Mouse (Mus musculus) heart, postnatal 36 days (tissue): ENCODE measurements at regions not wholly inside any gene's neighbourhood (a gene's known extent, or its start where the extent isn't known, plus 50 kb on each side); places are given as distances from the start of the nearest gene placed in this dataset.

Source experiments
- DNase-seq, 2 experiments: peaks; one replicate each; pipeline ENCODE4 v3.0.0; 2021 to 2022
- intact Hi-C: fragments of 180-260 bp; cut with DNase I; formaldehyde crosslinking; loops from one replicate; pipeline ENCODE4 v1.15.1; 2025

DNA sequence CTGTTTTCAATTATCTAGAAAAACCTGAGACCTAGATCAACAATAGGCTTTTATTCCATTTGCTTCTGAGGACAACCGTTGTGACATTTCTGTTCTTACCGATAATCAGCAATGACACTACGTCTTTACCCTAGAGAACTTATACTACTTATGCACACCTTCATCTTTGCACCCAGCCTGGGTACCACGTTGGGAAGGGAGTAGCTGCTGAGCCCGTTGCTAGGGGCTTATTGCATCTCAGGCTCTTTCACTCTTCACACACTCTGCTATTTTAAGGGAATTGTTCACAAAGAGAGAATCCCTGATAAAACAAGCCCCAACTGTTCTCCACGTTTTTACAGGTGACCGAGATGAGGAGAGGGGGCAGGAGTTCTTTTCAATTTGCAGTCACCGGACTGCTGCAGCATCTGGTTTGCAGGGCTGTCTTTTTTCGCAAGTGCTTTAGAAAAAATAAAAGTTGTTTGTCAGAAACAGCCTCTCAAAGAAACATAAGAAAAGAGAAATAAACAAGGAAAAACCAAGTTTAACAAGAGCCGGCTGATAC, 306.1 kb upstream of the Adgrl2 start:
- intact Hi-C loops, result no loop called here
- DNase-seq, result no peak

DNA sequence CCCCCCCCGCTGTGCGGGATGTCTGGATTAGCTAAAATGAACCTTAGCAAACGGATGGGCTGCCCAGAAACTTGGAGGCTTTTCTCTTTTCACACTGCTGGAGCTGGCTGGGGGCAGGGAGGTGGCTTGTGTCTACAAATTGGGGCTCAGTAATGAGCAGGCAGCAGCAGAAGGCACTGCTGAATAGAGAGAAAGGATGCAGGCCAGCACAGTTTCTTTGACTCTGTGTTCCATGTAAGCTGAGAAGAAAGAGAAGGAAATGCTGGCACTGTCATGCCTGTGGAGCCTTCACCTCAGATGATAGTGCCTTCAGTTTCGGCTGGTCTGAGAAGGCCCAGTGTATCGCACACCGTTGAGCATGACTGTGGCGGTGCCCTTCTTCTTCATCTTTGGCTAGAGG, 305.6 kb upstream of the Adgrl2 start:
- DNase-seq, result no peak
- intact Hi-C loops, result no loop called here

DNA sequence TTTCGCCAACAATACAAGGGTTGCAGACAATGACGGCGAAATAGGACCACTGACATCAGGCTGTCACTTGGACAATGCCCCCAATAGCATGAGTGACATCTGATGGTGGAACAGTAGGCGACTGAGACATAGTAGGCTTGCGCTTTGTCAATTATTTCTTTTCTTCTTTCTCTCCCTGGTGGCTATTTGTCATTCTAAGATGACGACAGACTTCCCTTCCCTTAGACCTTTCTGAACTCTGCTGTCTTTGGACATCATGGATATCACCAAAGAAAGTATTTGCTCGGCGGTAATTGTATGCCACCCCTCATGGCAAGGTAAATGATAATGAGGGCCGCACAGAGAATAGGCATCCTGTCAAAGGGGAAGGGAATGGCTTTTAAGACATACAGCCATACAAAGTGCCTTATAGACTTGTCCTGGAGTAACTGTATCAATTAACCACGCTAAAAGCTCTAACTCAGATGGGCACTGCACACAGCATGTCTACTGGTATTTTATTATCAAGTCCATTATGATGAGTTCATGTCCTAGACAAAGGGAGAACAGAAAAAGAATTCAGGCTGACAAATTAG, 305.0 kb upstream of the Adgrl2 start:
- no peak for DNase-seq
- intact Hi-C loops, result no loop called here

DNA sequence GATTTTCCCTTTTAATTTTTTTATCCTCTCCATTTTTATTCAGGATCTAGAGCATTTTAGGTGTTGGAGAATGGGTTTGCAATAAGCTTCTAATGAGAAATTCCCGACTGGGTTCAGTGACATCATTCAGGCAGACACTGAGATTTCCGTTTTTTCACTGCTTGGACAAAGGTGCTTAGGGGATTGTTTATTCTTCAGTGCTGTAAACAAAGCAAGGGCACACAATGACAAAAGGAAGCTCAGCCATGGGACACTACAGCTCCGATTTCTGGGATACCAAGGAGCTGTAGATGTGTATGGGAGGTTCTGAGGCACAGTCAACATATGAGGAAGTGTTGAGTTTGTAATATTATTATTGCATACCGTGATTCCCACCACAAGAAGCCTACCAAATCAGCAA, 304.1 kb upstream of the Adgrl2 start:
- intact Hi-C loops, result no loop called here
- DNase-seq, result no peak

DNA sequence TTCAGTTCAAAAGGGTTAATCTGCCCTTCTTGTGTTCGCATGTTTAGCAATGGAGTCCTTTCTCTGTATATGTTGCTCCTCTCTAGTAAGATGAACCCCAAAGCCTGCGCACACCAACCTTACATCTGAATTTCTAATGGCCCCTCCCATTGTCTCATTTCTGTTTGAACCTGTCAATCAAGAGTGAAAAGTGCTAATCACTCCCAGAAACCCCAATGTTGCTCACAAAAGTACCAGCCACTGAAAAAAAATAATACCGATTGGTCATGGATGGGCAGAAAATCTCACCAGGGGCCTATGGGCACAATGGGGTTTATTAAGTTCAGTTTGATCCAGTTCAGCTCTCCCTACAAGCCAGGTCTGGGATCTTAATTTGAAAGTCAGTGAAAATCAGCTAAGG, 302.1 kb upstream of the Adgrl2 start:
- DNase-seq, result no peak

DNA sequence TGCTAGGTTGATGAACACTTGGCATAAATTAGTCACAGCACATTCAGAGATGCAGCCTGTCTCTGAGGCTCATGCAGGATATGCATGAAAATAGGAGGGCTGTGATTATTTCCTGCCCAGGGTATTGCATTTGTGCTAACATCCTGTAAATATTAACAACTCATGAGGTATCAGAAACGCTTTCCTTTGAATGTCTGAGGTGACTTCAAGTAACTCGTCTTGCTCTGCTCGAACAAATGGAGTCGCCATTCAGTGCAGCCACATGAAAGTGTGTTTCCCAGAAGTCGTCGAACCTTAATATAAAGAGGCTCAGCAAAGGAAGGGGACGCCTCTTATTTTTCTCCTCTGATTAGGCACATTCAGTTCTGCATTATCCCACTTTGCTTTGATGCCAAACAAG, 301.1 kb upstream of the Adgrl2 start:
- intact Hi-C loops, result no loop called here

More for the DNA sequence above, 302.1 kb upstream of the Adgrl2 start:
- intact Hi-C loops, result no loop called here

DNA sequence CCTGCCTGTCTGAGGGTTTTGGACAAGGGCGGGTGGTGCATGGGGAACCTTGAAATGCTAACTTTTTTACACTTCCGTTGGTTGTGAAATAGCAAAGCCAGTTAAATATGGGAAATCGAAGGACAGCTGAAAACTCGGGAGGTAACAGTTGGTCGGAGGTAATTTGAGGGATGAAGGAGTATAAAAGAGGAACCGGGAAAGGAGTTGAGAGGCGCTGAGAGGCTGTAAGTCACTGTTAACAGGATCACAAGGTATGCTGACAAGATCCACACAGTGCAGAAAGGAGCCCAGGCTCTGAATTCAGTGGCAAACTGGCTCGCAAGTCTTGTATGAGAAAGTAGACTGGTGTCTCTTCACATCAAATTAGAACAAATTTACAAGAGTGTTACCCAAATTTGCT, 299.9 kb upstream of the Adgrl2 start:
- DNase-seq, result no peak
- intact Hi-C loops, result no loop called here

More for the DNA sequence above, 301.1 kb upstream of the Adgrl2 start:
- DNase-seq, result no peak

DNA sequence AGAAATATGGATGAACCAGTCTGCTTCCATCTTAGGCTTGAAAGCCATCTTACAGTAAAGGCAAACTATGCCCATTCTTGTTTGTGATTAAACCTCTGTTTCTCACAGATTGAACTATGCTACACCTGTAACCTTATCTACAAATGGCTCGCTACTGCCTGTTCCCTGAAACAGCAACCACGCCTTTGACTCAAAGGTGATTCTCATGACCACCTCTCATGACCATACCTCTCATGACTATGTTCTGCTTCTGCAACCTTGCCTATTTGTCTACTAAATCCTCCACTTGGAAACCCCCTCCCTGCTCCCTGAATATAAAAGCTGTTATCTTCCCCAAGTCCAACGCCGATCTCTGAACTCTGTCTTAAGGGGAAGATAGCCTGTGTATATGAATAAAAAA, 296.7 kb upstream of the Adgrl2 start:
- intact Hi-C loops, result no loop called here

DNA sequence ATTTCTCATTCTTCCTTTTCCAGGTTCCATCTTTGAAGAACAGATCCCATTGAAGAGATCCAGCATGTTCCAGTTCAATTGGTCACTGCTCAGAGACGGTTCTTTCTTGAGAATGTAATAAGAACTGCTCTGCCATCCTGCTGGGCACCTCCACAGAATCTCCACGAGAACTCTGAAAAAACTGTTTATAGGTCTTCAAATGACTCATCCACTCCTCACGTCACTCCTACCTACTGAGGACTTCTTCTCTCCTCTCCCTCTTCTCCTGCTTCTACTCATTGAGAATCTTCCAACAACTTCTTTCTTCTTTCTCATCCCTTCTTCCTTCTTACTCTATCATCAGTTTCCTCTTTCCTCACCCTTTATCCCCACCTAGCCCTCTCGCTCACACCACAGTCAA, 294.6 kb upstream of the Adgrl2 start:
- intact Hi-C loops, result no loop called here
- DNase-seq, result no peak

More for the DNA sequence above, 296.7 kb upstream of the Adgrl2 start:
- DNase-seq, result no peak

DNA sequence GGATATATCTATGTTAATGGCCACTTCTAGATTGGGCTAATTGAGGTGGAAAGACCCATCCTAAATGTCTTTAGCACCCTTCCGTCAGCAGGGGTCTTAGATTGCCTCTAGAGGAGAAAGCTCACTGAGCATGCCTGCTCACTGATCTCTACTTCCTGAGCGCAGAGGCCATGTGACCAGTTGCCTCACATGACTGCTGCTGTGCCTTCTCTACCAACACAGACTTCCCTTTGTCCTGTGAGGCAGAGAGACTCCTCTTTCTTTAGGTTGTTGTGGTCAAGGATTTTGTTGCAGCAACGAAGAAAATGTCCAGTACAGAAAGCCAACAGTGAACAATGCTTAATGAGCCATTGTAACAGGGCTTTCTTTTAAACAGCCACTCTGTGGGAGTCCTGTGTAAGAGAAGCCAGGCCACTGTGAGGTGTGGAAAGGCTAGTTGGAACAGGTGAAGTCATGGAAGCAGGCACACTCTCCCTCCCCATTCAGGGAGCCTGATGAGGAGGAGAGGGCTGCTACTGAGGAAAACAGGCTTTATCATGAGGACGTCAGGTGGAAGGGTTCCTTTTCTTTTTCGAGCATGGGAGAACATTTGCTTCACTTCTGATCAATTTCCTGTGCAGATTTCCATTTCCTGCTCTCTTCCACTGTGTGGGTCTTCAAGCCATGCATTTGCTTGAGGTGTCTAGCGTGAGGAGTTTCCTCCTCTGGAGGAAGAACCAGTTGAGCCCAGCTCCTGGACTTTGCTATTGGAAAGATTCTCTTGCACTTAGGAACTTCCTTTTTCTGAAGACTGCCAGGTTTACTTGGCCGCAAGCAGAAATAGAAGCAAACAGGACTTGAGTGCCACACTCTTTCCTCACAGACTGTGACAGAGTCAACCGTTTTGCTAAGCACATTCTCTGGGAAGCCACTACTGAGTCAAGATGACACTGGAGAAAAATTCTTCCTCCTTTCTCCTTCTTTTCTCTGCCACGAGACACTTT, 290.7 kb upstream of the Adgrl2 start:
- intact Hi-C loops, result no loop called here
- DNase-seq, result no peak

DNA sequence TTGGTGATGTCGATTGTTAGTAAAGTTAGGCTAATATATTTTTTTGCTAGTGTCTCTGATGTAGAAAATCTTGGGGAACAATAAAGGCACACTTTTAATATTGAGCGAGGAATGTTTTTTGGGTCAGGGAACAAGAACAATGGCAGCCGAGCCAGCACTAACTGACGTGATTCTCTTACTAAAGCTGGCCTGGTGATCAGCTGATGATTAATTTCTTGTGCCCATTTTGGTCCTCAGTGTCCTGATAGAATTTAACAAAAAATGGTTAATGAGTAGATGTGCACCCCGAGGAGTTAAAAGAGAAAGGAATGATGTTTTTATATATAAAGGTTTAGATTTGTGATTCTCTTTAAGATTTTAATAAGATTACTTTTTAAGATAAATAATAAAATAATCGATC, 289.0 kb upstream of the Adgrl2 start:
- intact Hi-C loops, result no loop called here

DNA sequence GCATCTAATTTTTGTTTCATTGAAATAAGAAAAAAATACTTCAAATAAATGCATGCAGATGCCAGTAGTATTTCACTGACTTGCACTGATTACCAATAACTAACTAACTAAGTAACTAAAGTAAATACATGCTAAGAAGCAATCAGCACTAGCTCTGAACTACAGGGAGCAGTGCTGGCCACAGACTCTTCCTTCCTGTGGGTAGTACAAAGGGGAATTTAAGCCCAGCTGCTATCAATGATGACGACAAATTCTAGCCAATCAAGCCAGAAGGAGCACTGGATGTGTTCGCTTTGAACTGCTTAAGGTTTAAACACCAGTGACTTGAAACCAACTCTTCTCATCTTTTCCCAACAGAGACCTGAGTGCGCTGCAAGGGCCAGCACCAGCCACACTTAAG, 287.5 kb upstream of the Adgrl2 start:
- intact Hi-C loops, result no loop called here
- no peak for DNase-seq

More for the DNA sequence above, 289.0 kb upstream of the Adgrl2 start:
- DNase-seq, result no peak

DNA sequence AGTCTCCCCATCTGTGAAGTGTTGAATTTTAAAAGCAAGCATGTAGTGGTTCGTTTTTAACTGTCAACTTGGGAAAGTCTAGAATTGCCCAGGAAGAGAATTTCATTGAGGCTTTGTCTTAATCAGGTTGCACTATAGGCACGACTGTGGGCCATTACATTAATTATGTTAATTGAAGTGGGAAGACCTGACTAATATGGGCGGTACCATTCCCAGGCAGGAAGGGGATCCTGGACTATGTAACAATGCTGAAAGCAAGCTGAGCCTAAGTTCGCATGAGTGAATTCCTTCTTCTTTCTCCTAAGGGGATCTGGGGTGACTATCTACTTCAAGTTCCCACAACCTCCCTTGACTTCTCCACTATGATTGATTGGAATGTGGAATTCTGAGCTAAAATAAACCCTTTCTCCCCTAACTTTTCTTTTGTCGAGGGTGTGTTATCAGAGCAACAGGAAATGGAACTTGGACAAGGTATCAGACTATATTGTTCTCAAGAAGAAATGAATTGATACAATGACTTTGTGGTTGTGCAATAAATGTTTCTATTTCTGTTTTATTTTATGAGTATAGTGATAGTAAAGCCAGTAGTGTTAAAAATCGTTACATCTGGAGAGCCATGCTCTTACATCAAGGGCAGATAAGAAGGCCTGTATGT, 285.2 kb upstream of the Adgrl2 start:
- DNase-seq, result no peak
- intact Hi-C loops, result no loop called here

DNA sequence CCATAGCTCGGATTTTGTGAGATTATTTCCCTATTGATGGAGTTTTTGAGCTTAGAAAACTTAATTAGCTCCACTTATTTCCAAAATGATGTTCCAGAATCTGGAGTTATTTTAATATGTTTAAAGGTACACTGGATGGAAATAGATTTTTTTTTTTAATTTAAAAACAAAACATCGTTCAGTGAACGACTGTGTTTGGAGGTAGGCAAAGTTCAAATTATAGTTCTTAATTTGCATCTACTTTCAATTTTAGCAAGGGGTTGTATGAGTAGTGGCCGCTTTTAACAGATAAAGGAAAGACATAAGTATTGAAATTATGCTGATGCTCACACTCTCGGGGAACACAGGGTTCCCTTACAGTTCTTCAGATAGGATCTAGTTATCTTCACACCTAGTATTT, 284.6 kb upstream of the Adgrl2 start:
- intact Hi-C loops, result no loop called here
- DNase-seq, result no peak

DNA sequence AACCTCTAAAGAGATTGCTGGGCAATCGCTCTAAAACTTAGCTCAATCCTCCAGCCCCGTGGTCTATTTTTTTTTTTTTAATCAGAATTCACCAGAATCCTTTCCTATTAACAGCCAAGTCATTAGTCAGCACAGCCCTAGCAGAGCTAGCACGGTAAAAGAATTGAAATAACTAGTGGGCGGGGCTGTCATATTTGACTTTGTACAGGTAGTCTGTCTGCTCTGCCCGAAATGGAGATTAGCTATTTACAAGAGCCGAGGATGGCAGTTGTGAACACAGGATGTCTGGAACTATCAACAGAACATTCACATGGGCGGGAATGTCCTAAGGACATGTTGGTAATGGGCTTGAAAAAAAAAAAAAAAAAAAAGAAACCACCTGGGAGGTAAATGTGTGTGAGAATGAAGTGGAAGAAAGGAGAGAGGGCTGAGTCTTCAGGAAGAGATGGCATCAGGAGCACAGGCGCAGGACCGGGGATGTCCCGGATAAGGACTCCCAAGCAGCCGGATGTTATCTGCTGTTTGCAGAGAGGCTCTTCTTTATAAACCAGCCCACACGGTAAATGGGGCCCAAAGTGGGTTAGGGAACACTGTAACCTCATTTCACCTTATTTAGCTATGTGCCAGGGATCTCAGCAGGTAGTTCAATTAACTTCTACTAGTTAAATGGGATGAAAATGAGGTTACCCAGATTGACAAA, 283.8 kb upstream of the Adgrl2 start:
- intact Hi-C loops, result no loop called here
- DNase-seq, result no peak

DNA sequence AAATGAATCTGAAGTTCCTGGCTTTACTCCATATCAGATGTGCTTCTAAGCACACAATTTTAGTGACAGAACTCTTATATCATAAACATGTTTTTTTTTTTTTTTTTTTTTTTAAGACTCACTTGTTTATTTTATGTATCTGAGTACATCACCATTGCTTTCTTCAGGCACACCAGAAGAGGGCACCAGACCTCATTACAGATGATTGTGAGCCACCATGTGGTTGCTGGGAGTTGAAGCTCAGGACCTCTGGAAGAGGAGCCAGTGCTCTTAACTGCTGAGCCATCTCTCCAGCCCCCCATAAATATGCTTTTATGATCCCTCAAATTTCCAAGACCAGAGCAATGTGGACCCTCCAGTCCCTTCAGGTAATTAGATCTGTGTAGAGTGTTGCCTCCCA, 280.1 kb upstream of the Adgrl2 start:
- DNase-seq, result no peak
- intact Hi-C loops, result no loop called here

DNA sequence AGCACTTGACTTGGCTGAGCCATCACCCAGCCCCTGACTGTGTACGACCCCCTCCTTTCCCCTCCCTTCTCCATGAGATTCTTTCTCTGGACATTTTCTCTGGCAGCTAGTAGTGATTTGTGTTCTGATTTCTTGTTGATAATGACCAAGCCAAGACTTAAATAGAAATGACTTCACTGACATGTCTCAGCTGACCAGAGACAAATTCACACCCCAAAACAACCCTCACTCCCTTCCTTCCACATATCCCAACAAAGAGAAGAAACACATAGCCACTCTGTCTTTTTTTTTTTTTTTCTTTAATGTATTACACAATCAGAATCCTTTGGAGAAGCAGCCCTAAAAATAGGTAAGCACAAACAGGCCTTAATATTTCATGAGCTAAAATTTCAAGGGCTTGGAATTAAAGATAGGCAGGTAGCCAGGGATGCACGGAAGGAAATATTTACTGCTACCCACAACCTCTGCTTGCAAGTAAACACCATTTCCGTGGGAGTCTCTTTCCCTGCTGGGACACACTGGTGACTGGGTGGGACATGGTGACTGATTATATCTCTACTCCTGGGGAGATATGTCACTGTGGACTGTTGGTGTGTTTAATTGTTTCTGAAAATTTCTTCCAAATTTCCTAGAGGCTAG, 272.1 kb upstream of the Adgrl2 start:
- peak in 1 of 2 experiments; percentile 11 for DNase-seq
- intact Hi-C loops, result loop anchor here (2.0 kb wide), 1 partner anchor 68 kb away; no protein-coding TSS in a partner anchor

DNA sequence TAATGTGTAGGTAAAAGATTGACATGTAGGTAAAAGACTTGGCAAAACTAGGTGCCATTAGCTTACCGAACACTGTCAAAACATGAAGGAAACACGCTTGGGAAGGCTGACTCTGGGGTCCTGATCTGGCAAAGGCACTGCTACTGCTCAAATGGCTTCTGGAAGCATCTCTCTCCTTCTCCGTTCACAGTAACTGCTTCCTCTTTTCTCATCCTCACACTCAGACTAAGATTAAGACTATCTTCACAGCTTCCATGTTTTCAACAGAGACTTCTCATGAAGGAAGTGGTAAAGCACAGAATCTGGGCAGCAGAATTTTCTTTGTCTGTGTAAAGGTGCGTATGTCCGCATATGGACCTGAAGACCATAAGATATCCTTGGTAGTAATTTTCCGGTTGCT, 271.4 kb upstream of the Adgrl2 start:
- intact Hi-C loops, result loop anchor here (2.0 kb wide), 1 partner anchor 69 kb away; no protein-coding TSS in a partner anchor
- DNase-seq, result no peak

DNA sequence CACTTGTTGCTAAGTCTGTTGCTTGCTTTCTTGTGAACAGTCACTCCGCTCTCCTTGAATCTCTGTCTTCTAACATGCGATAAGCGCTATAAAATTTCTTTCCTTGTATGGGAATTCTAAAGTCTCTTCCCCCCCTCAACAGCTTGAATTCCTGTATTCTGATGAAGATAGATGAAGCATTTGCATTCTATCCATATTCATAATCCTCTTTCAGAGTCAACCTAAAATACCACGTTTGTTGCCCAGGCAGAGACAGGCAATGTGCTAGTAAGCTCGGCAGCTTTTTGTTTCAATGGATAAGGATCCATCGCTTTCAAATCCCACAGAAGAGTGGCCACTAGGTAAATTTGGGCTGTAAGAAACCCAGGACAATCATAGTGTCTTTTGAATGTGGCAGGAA, 268.5 kb upstream of the Adgrl2 start:
- no peak for DNase-seq
- intact Hi-C loops, result no loop called here

DNA sequence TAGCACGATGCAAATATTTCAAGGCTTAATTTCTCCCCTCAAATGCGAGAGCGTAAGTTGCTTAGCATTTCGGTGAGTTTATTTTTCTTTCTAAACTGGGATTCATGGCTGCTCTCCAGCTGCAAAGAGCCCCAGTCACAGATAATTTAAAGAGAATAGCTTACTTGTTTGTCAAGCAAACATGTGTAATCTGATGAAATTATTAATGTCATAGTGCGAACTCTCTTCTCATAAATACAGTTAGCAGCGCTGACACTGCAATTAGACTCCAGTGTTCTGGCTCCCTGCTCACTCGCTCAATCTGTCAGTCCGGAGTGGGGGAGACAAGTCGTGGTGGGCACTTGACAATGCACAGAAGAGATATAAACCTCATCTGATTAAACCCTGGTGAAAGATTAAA, 266.5 kb upstream of the Adgrl2 start:
- DNase-seq, result no peak
- intact Hi-C loops, result no loop called here
